Mouse (Mus musculus) liver (tissue): Measurements from ENCODE around the gene Gm15114.
"Not testable (repeated sequence)": the region's sequence is repeated elsewhere in the genome, so short reads cannot be mapped to it uniquely, and the experiment has no call there.

Source experiments
- DNase-seq: peaks from one replicate; pipeline ENCODE4 v3.0.0-alpha.2; 2020; ENCODE audit warnings: mixed read lengths

The Gm15114 gene

DNA sequence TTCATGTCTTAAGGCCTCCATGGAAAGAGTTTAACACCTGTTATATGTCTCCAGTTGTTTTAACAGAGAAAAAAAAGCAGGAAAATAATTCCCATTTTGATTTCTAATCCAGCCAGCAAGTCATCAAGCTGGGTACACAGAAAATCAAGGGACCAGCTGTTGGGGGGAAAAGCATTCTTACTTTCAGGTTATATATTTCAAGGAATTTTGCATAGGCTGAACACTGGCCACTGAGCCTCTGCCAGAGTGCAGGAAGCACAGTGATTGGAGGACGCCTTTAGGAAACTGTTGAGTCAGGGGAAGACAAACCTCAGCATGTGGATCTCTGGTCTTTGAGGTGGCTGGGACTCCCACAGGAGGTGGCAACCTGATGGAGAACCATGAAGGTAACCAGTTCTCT lies at the start of gene Gm15114:
Gene Gm15114 (plus strand): TSS at position 301 of the 400 bp plus-strand sequence.
- DNase-seq: not testable (repeated sequence)
